10 mouse cellular contexts compared by ENCODE assay signal in genomic region chr9:56638226-56638905, GRCm38 (mm10).
DNase-seq lines count a peak whose midpoint lies in the region; ATAC-seq lines count a peak whose summit lies in the region.
"Had no signal": no experiment of that assay in that cellular context is flagged by ENCODE, and none has a peak within 500 bp of the region (broad histone marks: within the 10 kb centered on the region; RNA-seq: fewer than 3 reads in every experiment).

No protein-coding gene starts in this region.

- H3K27me3 ChIP-seq in hindbrain, embryonic 10.5 days (ENCODE audit: insufficient read depth, poor library complexity, severe bottlenecking) = peaks cover 80% of the 10 kb centered on the region
- peaks cover 51% of the 10 kb centered on the region for H3K27me3 ChIP-seq in hindbrain, embryonic 13.5 days

- no peak overlapping the region for H3K4me3 ChIP-seq in hindbrain, embryonic 10.5 days
- no peak overlapping the region for H3K4me3 ChIP-seq in hindbrain, embryonic 13.5 days

- no peak for ATAC-seq in hindbrain, embryonic 13.5 days (ENCODE audit: low FRiP score)
- ATAC-seq in megakaryocyte progenitor cell, adult 5-6 weeks (replicated peaks; ENCODE audit: poor library complexity) = peak; percentile 59

- peaks cover 56% of the 10 kb centered on the region for H3K4me1 ChIP-seq in hindbrain, embryonic 10.5 days (replicated peaks)
- H3K4me1 ChIP-seq in hindbrain, embryonic 13.5 days (replicated peaks) = peaks cover 57% of the 10 kb centered on the region

- no peaks in the 10 kb centered on the region for H3K36me3 ChIP-seq in hindbrain, embryonic 10.5 days
- H3K36me3 ChIP-seq in hindbrain, embryonic 13.5 days = no peaks in the 10 kb centered on the region
- H3K36me3 ChIP-seq: limb, embryonic 12.5 days; stomach, embryonic 15.5 days had no signal

- H3K9ac ChIP-seq in hindbrain, embryonic 13.5 days = no peak overlapping the region
- H3K9ac ChIP-seq: stomach, embryonic 15.5 days had no signal

- peak; percentile 34 for DNase-seq in hindbrain, embryonic 10.5 days (ENCODE audit: low spot score)
- DNase-seq in CD4-positive helper T cell, adult 2 months (ENCODE audit: low read depth, low spot score) = peak; percentile 21
- DNase-seq in brain, adult 2 months (ENCODE audit: low read depth, low spot score) = peak; percentile 81
- no peak for DNase-seq in adrenal gland, adult 2 months
- no peak for DNase-seq in right cerebral cortex, postnatal 4 days
- DNase-seq in spleen, postnatal 36 days (ENCODE audit: low spot score in 2 of 2) = no peak

- 54% methylated on average over 8 of the region's 8 CpGs for WGBS in hindbrain, embryonic 10.5 days
- 63% methylated on average over 8 of the region's 8 CpGs for WGBS in hindbrain, embryonic 13.5 days

- no peaks in the 10 kb centered on the region for H3K9me3 ChIP-seq in hindbrain, embryonic 10.5 days
- H3K9me3 ChIP-seq in hindbrain, embryonic 13.5 days = no peaks in the 10 kb centered on the region
- H3K9me3 ChIP-seq: limb, embryonic 12.5 days; stomach, embryonic 15.5 days had no signal

- H3K4me2 ChIP-seq in hindbrain, embryonic 13.5 days = no peak overlapping the region

- no peak overlapping the region for H3K27ac ChIP-seq in hindbrain, embryonic 10.5 days
- no peak overlapping the region for H3K27ac ChIP-seq in hindbrain, embryonic 13.5 days
- H3K27ac ChIP-seq: limb, embryonic 12.5 days; stomach, embryonic 15.5 days had no signal

Comparison
In these comparisons a context has a peak if more than half of its experiments do, and no peak if none do; other contexts are left out.
1. DNase-seq: peak in hindbrain, embryonic 10.5 days (single experiment), CD4-positive helper T cell, adult 2 months (single experiment) and brain, adult 2 months (single experiment); none in adrenal gland, adult 2 months (single experiment), right cerebral cortex, postnatal 4 days (single experiment) and spleen, postnatal 36 days (0 of 2).